Mouse (Mus musculus): ENCODE data around the gene Rbfox1.

- no peak for TF ChIP-seq GATA1 (IDR thresholded peaks at IDR 0.05; ENCODE audit: borderline replicate concordance, low read length)
- no peak for TF ChIP-seq FLI1 (IDR thresholded peaks at IDR 0.05; ENCODE audit: low read length)
Observed at GRCm38 (mm10) chr16:6042766-6043165, 157.6 kb downstream of the Rbfox1 start.

Measured in megakaryocyte, embryonic 14.5 days (primary cell).